Mouse (Mus musculus): ENCODE results near the gene Shisa8.

Gene Shisa8

DNA sequence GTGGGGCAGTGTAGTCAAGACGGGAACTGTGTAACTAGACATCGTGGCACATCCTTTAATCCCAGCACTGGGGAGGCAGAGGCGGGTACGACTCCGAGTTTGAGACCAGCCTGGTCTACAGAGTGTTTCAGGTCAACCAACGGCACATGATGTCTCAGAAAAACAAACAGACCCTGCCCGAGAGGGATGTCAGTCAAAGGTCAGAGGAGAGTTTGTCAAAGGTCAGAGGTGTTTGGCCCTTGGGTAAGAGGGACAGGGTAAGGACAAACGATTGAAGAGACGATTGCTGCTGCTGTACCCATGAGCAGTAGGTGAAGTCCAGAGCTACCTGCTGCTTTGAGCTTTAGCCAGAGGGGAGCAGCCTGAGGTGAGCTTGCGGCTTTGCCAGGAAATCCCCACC is 29.0 kb downstream of the Shisa8 start:
- CTCF ChIA-PET: interaction anchor here (0.6 kb wide), 1 partner anchor 9 kb away, joined by 3 read pairs; no protein-coding TSS in a partner anchor

DNA sequence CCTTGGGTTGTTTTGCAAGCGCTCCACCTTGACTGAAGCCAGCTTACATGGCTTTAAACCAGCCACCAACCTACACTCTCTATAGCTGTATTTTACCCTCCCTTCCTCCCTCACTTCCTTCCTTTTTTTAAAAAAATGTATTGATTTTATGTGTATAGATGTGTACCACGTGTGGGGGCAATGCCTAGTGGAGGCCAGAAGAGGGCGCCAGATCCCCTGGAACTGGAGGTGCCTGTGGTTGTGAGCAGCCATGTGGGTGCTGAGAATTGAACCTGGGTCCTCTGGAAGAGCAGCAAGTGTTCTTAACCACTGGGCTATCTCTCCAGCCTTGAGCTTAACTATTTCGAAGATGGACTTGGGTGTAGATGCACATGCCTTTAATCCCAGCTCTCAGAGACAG is 30.3 kb downstream of the Shisa8 start:
- CTCF ChIA-PET: interaction anchor here (0.9 kb wide), 1 partner anchor 9 kb away, joined by 3 read pairs; no protein-coding TSS in a partner anchor

DNA sequence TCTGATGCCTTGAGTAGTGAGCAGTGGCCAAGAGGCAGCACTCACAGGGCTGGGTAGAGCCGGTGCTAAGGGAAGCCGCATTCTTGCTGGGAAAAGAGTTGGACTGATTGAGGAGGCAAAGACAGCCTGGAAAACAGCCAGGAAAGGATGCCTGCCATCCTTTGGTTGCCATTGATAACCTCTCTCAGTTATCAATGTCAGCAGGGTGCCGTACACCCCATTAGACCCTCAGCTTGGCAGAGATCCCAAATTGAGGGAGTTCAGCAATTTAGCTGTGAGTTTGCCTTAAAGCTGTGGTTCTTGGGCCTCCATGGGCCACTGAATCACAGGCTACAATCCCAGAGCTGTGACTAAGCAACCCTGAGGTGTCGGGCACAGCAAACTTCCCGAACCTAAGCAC is 31.5 kb downstream of the Shisa8 start:
- CTCF ChIA-PET: no interaction called here

DNA sequence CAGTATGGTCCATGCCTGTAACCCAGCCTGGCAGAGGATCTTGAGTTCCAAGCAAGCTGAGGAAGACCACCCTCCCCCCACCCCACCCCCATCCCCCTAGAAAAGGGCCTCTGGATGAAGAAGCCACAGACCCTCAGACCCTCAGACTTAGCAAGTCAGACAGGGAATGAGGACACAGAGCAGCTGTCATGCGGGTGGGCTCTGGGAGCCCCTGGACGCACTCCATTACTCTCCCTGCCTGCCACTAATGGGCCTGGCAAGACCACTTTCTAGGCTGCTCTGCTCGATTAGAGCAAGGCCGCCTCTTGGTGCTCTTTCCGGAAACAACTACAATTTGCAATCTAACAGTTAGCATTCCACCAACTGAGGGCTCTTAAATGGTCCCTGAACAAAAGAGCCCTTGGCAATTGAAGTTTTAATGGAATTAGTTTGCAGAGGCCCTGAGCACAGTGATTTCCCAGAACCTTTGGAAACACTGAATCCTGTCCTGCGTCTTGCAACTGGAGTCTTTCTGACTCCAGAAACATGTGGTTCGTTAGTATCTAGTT is 34.8 kb downstream of the Shisa8 start:
- CTCF ChIA-PET: no interaction called here

DNA sequence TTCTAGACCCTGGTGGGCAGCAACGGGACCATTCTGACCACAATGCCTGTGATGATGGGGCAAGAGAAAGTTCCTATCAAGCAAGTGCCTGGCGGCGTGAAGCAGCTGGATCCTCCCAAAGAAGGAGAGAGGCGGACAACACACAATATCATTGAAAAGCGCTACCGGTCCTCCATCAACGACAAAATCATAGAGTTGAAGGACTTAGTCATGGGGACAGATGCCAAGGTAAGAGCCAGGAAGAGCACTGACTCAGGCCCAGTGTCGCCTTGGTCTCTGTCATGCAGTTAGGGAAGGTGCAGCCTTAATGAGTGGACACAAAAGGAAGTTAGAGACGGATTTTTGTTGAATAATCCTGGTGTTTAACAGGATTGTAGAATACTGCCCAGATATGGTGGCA is 37.5 kb downstream of the Shisa8 start:
- CTCF ChIA-PET: no interaction called here

DNA sequence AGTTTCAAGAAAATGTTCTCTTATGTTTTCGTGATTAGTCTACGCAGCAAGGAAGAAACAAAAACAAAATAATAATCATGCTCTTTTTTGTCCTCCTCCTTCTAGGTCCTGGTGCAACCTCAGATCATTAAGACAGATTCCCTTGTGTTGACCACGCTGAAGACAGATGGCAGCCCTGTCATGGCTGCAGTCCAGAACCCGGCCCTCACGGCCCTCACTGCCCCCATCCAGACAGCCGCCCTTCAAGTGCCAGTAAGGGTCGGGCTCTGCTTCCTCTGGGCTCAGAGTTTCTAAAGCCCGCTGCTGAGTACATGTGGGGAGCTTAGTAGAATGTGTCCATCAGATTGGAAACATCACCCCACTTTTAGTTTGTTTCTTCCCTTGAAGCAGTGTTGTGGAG is 40.0 kb downstream of the Shisa8 start:
- CTCF ChIA-PET: interaction anchor here (0.6 kb wide), 1 partner anchor 40 kb away, joined by 5 read pairs; the partner anchor contains the start of gene Shisa8

DNA sequence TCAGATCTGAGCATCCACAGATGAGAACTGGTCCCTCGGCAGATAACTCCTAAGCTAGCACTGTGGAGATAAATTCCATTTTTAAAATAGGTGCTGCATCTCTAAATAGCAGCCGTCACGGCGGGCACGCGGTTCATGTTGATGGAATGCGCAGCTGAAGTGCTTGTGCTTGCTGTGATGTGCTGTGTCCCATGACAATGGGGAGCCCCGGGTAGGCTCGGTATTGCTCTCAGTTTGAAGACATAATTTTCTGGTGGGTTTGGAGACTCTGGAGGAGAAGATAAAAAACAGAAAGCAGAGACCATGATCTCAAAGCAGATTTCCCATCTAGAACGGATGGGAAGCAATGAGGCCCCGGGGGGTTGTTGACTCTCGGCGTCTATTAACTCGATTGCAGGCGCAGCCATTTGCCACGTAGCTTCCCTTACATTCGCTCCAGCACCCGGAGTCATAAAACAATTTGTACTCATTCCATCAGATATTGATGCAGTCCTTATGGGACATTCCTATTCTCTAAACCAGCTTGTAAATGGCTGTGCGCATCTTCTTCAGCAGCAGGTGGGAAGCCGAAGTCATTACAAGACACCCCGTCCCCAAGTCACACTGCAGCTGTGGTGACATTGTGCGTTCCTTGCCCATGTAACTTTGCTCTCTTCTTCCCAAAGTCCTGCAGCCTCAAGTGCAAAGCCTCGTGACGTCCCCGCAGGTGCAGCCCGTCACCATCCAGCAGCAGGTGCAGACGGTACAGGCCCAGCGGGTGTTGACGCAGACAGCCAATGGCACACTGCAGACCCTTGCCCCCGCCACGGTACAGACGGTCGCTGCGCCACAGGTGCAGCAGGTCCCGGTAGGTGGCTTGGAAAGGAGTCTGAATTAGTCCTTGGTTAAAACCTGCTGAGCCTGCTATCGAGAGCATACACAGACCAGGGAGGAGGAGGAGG is 41.9 kb downstream of the Shisa8 start:
- CTCF ChIA-PET: no interaction called here

DNA sequence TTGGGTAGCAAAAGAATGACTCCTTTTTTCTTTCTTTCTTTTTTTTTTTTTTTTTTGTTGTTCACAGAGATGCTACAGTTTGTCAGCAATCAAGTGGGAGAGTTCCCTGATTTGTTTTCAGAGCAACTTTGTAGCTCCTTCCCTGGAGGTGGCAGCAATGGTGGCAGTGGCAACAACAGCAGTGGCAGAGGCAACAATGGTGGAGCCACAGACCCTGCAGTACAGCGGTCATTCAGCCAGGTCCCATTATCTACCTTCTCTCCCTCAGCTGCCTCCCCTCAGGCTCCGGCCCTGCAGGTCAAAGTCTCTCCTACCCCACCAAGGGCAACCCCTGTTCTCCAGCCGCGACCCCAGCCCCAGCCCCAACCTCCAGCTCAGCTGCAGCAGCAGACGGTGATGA is 42.9 kb downstream of the Shisa8 start:
- CTCF ChIA-PET: no interaction called here

DNA sequence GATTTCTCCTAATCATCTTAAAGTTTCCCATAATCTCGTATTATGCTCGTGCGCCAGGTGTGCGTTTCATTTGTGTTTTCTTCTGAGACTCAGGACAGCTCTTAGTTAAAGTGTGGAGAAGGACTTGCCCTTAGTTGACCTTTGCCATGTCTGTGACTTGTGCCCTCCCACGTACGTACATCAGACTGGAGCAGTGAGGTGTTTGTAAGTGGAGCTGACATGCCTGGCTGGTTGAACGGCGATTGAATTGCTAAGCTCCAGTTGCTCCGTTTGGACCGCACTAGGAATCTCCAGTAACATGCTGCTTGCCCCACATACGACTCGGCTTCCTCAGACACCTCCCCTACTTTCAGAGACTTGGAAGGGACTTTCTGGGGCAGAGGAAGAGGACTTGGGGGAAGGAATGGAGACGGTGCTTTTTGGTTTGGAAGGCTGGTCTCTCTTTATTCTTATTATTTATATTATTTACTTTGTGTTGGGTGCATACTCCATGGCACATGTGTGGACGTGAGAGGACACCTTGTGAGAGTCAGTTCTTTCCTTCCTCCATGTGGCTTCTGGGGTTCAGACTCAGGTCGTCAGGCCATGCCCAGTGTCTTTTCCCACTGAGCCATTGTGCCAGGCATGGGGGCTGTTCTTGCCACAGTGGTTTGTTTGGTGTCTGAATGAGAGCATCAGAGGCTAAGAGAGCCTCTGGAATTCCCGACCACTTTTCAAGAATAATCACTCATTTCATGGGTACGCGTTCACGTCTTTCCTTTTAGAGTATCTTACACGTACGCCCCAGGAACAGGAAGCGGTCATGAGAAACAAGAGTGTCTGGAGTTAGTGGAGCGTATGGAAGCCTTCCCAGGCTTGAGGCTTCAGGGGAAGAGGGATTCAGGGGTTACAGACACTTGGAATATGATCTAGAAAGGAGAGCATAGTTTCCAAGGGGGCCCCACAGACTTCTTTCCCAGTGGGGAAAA is 45.1 kb downstream of the Shisa8 start:
- CTCF ChIA-PET: interaction anchor here (0.5 to 1.0 kb wide), 3 partner anchors 22 to 58 kb away, joined by 3 to 5 read pairs (median 4); no protein-coding TSS in a partner anchor

DNA sequence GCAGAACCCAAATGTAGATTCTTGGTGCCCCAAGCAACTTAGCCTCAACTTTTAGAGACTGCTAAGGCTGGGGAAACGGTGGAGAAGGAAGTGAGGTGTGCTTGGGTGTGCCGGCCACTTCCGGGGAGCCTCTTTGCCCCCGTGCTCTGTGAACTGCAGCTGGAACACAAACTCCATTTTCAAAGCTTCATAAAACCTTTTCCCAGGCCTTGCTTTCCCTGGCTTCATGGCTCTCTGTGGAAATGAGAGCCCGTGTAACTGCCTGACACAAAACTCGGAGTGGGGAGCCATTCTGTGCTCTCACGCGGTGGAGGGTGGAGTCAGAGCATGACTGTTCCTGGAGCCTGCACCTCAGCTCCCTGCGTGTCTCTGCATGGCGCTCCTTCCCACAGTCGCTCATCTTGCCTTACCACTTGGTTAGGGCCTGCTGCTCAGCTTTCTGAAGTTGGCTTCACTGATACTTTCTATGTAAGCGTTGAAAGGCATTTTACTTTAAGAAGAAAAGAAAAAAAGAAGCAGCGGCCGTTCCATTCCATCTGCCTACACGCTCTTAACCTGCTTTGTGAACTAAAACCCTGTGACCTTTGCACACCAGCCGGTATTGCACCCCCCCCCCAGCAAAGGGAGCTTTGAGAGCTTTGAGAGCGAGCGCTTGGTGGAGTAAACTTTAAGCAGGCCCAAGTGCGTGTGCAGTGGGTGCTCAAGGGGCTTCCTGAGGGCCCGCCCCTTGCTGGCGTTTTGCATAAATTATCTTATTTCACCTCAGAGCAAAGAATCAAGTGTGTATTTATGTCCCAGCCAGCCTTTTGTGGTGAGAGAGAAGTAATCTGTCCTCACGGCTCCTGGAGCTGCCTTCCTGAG is 46.1 kb downstream of the Shisa8 start:
- CTCF ChIA-PET: interaction anchor here (0.5 to 1.2 kb wide), 5 partner anchors 23 to 59 kb away, joined by 3 to 5 read pairs (median 4); partner anchors contain the start of gene Tnfrsf13c

DNA sequence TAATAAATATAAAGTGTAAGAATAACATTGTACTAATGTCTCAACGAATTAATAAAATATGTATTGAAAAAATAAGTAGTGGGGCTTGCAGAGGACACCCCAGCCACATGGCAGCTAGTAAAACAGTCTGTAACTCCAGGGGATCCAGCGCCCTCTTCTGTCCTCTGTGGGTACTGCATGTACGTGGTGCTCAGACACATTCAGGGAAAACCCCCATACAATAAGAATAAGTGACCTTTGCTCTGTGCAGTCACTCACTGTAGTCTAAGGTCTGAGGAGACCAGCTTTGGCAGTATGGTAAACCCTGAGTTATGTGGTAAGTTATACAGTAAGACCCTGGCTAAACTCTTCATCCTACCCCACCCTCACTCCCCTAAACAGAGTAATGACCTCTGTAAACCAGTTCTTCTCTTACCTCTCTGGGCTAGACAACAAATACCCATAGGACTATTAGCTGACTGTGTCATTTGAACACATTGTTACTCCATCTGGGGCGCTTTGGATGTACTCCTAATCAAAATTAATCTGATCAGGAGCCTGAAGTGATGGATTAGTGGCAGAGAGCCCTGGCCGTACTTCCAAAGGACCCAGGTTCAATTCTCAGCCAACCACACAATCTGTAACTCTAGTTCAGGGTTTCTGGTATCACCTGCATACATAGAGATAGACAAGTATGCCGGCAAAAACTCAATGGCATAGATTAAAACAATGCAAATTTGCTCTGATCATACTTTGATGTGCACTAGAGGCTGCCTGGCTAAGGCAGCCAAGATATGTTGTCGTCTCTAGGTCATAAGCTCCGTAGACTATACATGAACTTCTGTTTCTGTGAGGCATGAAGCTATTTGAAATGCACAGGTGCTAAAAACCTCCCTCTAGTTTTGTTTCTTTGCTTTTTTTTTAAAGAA is 47.0 kb downstream of the Shisa8 start:
- CTCF ChIA-PET: interaction anchor here (0.5 to 1.8 kb wide), 5 partner anchors 20 to 86 kb away, joined by 3 to 8 read pairs (median 4); partner anchors contain the start of genes Shisa8 and Tnfrsf13c

DNA sequence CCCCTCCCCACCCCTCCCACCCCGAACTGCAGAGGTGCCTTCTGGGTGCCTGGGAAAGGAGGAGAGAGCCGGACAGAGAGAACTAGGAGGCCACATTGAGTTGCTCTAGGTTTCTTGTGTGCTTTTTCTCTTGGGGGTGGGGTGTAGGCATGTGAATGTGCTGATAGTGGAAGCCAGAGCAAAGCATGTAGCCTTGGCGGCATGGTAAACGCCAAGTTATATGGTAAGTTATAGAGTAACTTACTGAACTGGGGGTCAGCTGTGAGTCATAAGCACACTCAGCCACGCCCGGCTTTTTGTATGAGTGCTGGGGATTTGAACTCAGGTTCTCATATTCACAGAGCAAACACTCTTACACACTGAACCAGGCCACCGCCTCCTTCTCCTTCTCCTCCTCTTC is 48.1 kb downstream of the Shisa8 start:
- CTCF ChIA-PET: interaction anchor here (1.0 to 1.8 kb wide), 3 partner anchors 15 to 24 kb away, joined by 4 to 5 read pairs (median 4); no protein-coding TSS in a partner anchor

DNA sequence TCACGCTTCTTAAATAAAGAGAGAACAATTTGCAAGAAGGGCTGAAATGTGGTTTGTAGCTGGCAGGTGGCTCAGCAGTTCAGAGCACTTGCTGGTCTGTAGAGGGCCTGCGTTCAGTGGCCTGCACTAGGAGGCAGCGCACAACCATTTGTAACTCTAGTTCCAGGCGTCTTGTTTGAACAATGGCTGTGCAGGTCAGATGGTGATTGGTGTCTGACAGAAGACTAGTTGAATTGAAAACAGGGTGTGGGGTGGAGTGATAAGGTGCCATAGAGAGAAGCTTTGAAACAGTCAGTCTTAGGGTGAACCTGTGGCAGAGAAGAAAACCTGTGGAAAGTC is 48.6 kb downstream of the Shisa8 start:
- CTCF ChIA-PET: interaction anchor here (0.5 to 1.8 kb wide), 5 partner anchors 15 to 57 kb away, joined by 3 to 6 read pairs (median 4); no protein-coding TSS in a partner anchor

DNA sequence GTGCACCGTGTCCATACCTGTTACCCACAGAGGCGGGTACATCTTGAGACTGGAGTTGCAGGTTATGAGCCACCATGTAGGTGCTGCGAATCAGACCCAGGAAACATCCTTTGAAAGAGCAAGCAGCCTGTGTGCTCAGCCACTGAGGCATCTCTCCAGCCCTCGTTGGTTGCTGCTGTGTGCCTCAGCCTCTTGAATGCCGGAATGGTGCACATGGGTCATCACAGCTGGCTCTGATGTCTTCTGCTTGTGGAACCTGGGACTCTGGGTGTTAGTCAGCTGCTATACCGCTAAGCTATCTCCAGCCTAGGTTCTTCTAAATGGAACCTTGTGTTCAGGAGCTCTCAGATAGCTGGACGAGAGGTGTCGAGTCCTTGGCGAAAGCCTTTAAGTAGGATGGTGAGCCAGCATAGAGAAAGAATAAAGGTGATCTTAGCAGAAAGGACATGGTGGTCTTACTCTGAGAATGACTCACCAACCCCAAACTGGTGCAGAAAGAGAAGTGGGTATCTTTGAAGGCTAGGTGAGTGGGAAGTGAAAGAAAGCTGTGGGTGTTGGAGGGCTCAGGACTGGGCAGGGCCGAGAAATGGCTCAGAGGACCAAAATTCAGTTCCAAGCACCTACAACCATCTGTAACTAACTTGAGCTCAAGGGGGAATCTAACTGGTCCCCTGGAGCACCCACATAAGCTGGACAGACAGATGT is 49.1 kb downstream of the Shisa8 start:
- CTCF ChIA-PET: interaction anchor here (0.5 to 1.5 kb wide), 4 partner anchors 14 to 57 kb away, joined by 3 to 6 read pairs (median 4); no protein-coding TSS in a partner anchor

DNA sequence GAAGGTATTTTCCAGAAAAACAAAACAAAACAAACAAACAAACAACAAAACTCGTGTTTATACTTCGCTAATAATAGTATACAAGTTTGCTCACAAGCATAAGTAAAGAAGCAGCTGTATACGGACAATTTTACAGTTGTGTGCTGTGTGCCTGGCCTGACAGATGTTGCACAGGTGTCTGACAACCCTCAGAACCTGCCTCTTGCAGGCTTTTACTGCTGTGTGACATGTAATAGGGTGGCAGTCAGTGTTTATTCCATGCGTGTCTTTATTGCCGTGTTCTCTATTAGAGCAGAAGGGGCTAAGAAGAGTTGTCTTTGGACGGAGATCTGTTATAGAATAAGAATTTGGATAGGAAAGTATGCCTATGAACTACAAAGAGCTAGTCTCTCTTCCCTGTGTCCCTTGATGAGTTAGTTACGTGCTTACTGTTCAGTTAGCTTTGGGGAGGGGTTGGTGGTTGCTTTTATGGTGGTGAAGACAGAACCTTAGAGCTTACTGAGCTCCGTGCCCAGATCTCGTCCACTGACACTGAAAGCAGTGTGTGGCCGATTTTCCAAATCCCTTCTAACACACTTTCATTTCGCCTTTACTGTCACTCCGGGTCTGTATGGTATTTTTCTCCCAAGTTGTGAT is 50.5 kb downstream of the Shisa8 start:
- CTCF ChIA-PET: no interaction called here

DNA sequence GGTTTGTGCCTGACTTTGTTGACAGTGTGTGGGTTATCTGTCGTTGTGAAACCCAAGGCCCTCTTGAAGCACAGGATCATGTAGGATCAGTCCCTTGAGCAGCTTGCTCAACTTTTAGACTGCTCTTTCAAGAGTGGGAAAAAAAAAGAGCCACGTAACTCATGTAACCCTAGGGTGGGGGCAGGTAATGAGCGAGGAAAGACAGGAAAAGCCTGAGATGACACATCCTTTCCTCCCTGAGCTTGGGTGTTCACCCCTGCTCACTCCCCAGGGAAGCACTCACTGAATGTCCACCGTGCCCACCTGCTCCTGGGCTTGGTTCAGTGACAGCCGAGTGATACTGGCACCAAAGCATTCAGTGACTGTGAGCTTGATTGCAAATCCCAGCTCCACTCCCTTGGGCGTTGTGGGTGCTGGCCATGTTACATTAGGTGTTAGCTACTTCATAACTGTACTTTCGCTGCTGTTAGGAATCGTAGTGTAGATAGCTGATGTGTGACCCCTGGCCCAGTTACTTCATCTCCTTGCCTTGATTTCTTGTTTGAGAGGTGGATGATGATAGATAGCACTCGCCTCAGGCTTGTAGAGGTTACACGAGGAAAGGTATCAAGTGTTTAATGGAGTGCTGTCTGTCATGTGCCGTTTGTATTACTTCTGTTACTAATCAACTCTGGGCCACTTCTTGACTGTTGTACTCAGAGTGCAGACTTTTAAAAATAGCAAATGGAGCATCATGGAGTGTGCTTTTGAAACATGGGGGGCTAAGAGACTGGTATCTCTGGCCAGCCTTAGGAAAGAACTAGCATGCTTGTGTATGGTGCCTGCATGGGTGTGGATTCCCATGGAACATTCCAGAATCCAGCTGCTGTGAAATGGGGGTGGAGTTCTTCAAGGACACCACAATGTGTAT is 51.6 kb downstream of the Shisa8 start:
- CTCF ChIA-PET: interaction anchor here (0.8 kb wide), 1 partner anchor 18 kb away, joined by 3 read pairs; no protein-coding TSS in a partner anchor

DNA sequence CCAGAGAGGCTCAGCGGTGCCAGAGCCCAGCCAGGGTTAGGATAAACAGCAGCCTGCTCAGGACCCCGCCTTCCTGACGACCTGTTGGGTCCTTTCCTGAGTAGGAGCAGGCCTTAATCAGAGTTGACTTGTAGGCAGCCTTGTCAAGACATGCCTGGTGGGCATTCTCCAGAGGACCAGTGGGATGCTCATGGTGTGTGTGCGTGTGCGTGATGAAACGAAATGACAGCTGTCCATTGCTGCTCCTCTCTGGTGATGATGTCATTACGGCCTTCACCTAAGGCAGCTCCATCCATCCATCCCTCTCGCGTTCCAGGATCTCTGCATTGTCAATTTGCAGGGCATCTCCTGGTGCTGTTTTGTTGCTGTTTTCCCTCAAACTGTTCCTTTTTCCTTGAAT is 53.1 kb downstream of the Shisa8 start:
- CTCF ChIA-PET: interaction anchor here (1.1 kb wide), 1 partner anchor 7 kb away, joined by 20 read pairs; no protein-coding TSS in a partner anchor

All from spleen, embryonic (tissue).